29 mouse cellular contexts compared by ENCODE assay signal in genomic region chr9:96170600-96170999, GRCm38 (mm10). TPM values are rescaled to one million over a fixed set of nuclear protein-coding genes. Genes with fewer than 3 reads are reported as not detected.
A peak's percentile ranks its signal among the peaks of the same experiment; 100 is the strongest.
DNase-seq lines count a peak whose midpoint lies in the region; ATAC-seq lines count a peak whose summit lies in the region.
"Had no signal": no experiment of that assay in that cellular context is flagged by ENCODE, and none has a peak within 500 bp of the region (broad histone marks: within the 10 kb centered on the region; RNA-seq: fewer than 3 reads in every experiment).

No protein-coding gene starts in this region.

- no peaks in the 10 kb centered on the region for H3K9me3 ChIP-seq in kidney, embryonic 16.5 days (ENCODE audit: low read length)
- H3K9me3 ChIP-seq: forebrain, embryonic 10.5 days; hindbrain, embryonic 13.5 days; limb, embryonic 12.5 days; liver, embryonic 15.5 days; midbrain, embryonic 15.5 days; stomach, embryonic 15.5 days had no signal

- H3K4me1 ChIP-seq in kidney, embryonic 16.5 days (ENCODE audit: insufficient read depth, low read length), result no peaks in the 10 kb centered on the region
- H3K4me1 ChIP-seq: embryonic facial prominence, embryonic 13.5 days; hindbrain, embryonic 13.5 days; limb, embryonic 12.5 days; liver, embryonic 15.5 days; midbrain, embryonic 15.5 days; stomach, embryonic 15.5 days had no signal

- ATAC-seq in granulocyte monocyte progenitor cell, adult 5-6 weeks (replicated peaks; ENCODE audit: poor library complexity, severe bottlenecking), result peak; percentile 83
- ATAC-seq in kidney, embryonic 16.5 days (ENCODE audit: low FRiP score, low TSS enrichment), result no peak
- ATAC-seq: CD4-positive, CD25-positive, alpha-beta regulatory T cell, adult 4 months; forebrain, embryonic 16.5 days; intestine, embryonic 16.5 days; midbrain, embryonic 15.5 days; Patski had no signal

- WGBS in kidney, embryonic 16.5 days, result 61% methylated on average over 3 of the region's 3 CpGs

- H3K4me3 ChIP-seq in kidney, embryonic 16.5 days (ENCODE audit: low read length), result no peak overlapping the region
- H3K4me3 ChIP-seq: embryonic facial prominence, embryonic 13.5 days; forebrain, embryonic 10.5 days; hindbrain, embryonic 13.5 days; limb, embryonic 12.5 days; liver, embryonic 15.5 days; midbrain, embryonic 10.5 days; midbrain, embryonic 15.5 days; stomach, embryonic 15.5 days had no signal

- H3K27me3 ChIP-seq in kidney, embryonic 16.5 days (ENCODE audit: insufficient read depth, low read length), result no peaks in the 10 kb centered on the region
- H3K27me3 ChIP-seq: embryonic facial prominence, embryonic 13.5 days; hindbrain, embryonic 13.5 days; limb, embryonic 12.5 days; liver, embryonic 15.5 days; midbrain, embryonic 15.5 days; Patski; stomach, embryonic 15.5 days had no signal

- peak; percentile 10 for DNase-seq in embryo, embryonic 11 days
- DNase-seq in embryo, embryonic 10.5 days (ENCODE audit: low spot score), result no peak
- peak; percentile 39 for DNase-seq in MEL-GATA-1-ER (ENCODE audit: extremely low read depth, low read depth)
- DNase-seq in right cerebral cortex, adult 18-20 months, result no peak
- DNase-seq in cerebellum, postnatal 10 days, result no peak
- DNase-seq: adrenal gland, postnatal 25 days; cerebellum, adult 18-20 months; cerebellum, postnatal 25 days; gastrocnemius, postnatal 10 days; heart, postnatal 36 days; kidney, adult 8-10 months; kidney, postnatal 10 days; layer of hippocampus, postnatal 36 days; lung, embryonic 14.5 days; lung, postnatal 14 days had no signal

- no peak overlapping the region for H3K4me2 ChIP-seq in kidney, embryonic 16.5 days (replicated peaks; ENCODE audit: low read depth, low read length)
- H3K4me2 ChIP-seq: embryonic facial prominence, embryonic 13.5 days; hindbrain, embryonic 13.5 days; limb, embryonic 12.5 days; liver, embryonic 15.5 days; lung, embryonic 14.5 days; midbrain, embryonic 15.5 days; stomach, embryonic 15.5 days had no signal

- no peak overlapping the region for H3K9ac ChIP-seq in kidney, embryonic 16.5 days (replicated peaks; ENCODE audit: low read length)
- H3K9ac ChIP-seq: embryonic facial prominence, embryonic 13.5 days; hindbrain, embryonic 13.5 days; limb, embryonic 12.5 days; liver, embryonic 15.5 days; lung, embryonic 14.5 days; midbrain, embryonic 15.5 days; stomach, embryonic 15.5 days had no signal

- H3K36me3 ChIP-seq in kidney, embryonic 16.5 days (ENCODE audit: insufficient read depth, low read length), result peaks cover 7% of the 10 kb centered on the region; the same call in 1 of the 2 replicates
- H3K36me3 ChIP-seq: forebrain, embryonic 10.5 days; hindbrain, embryonic 13.5 days; liver, embryonic 15.5 days; midbrain, embryonic 10.5 days; midbrain, embryonic 15.5 days had no signal

- H3K27ac ChIP-seq in kidney, embryonic 16.5 days (ENCODE audit: low read length), result no peak overlapping the region
- H3K27ac ChIP-seq: embryonic facial prominence, embryonic 13.5 days; forebrain, embryonic 10.5 days; hindbrain, embryonic 13.5 days; limb, embryonic 12.5 days; liver, embryonic 15.5 days; midbrain, embryonic 10.5 days; midbrain, embryonic 15.5 days; stomach, embryonic 15.5 days had no signal

RNA-seq across cellular contexts. Expression of gene Tfdp2, which starts 25.5 kb away (rescaled TPM):
- total RNA-seq in granulocyte monocyte progenitor cell, adult 5-6 weeks (2014; fragmentation: Nextera tagmentation), result 13.1 and 24.4 TPM in 2 replicates
- total RNA-seq in granulocyte monocyte progenitor cell, adult 5-6 weeks (2017), result 35.9 and 38.8 TPM in 2 replicates
- 44.8 and 45.9 TPM in 2 replicates for polyA plus RNA-seq in kidney, embryonic 16.5 days (2015; fragmentation: Nextera tagmentation; extraction: Ambion mirVana)

RNA-seq across cellular contexts. Expression of gene Gk5, which starts 51.4 kb away (rescaled TPM):
- total RNA-seq in granulocyte monocyte progenitor cell, adult 5-6 weeks (2014; fragmentation: Nextera tagmentation), result 2.4 and 3.0 TPM in 2 replicates
- 3.1 and 5.5 TPM in 2 replicates for total RNA-seq in granulocyte monocyte progenitor cell, adult 5-6 weeks (2017)
- polyA plus RNA-seq in kidney, embryonic 16.5 days (2015; fragmentation: Nextera tagmentation; extraction: Ambion mirVana), result 5.6 and 5.9 TPM in 2 replicates

Comparison
In these comparisons a context has a peak if more than half of its experiments do, and no peak if none do; other contexts are left out.
1. DNase-seq: peak in embryo, embryonic 11 days (single experiment) and MEL-GATA-1-ER (single experiment); none in embryo, embryonic 10.5 days (single experiment), right cerebral cortex, adult 18-20 months (single experiment) and cerebellum, postnatal 10 days (0 of 2).